Mouse (Mus musculus): ENCODE measurements around the gene Olfr649. TPM values are rescaled to one million over a fixed set of nuclear protein-coding genes. Genes with fewer than 3 reads are reported as not detected.

Olfr649 gene
- total RNA-seq, 1 experiment = not detected

DNA sequence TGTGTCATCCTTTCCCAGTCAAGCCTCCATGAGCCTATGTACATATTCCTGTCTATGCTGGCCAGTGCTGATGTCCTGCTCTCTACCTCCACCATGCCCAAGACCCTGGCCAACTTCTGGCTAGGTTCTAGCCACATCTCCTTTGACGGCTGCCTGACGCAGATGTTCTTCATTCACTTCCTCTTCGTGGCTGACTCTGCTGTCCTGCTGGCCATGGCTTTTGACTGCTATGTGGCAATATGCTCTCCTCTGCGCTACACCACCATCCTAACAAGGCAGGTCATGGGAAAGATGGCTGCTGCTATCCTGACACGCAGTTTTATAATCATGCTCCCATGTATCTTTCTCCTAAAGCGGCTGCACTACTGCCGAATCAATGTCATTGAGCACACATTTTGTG is 10.4 kb upstream of the Olfr649 start:
- H3K9ac ChIP-seq (ENCODE audit: insufficient read depth, low read depth, low read length, poor library complexity, severe bottlenecking) = no peak overlapping the region
- in situ Hi-C loops (cut with MboI; ENCODE audit: low sequenced_read_pairs in 2 of 2, unreplicated experiment in 2 of 2) = loop anchor here in 1 of 2 experiments (25.0 kb wide), 1 partner anchor 1606 kb away; the partner anchor contains the start of gene Mrpl17

DNA sequence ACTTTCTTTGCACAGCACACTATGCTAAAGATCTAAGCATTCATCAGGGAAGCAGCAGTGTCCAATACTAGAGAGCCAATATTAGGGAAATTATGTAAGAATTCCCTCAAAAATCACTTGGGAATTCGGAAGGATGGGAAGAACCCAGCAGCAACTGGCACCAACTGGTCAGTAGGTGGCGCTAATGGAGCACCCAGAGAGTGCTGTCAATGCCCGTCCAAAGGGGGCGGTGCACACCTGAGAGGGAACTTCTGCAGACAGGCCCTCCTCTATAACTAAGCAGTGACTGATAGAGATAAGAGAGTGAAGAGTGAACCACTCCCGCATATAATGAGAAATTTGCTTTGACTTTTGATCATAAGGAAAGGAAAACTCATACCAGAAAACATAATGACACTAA is 4.0 kb upstream of the Olfr649 start:
- no peaks in the 10 kb centered on the region for H3K4me1 ChIP-seq (ENCODE audit: control insufficient read depth in 2 of 2, insufficient read depth in 2 of 2, low read length in 2 of 2, poor library complexity in 1 of 2)
- H3K9me3 ChIP-seq (ENCODE audit: control insufficient read depth, insufficient read depth, low read depth, low read length) = no peaks in the 10 kb centered on the region
- no peaks in the 10 kb centered on the region for H3K36me3 ChIP-seq (ENCODE audit: control insufficient read depth, insufficient read depth, low read length, poor library complexity, severe bottlenecking)
- no peak overlapping the region for H3K9ac ChIP-seq (ENCODE audit: insufficient read depth, low read depth, low read length, poor library complexity, severe bottlenecking)
- TF ChIP-seq ZC3H11A (IDR thresholded peaks at IDR 0.05; ENCODE audit: borderline replicate concordance, low read depth, low read length) = peak; percentile 85; the same call in 1 of the 2 replicates
- no peak for TF ChIP-seq ZNF384 (IDR thresholded peaks at IDR 0.05; ENCODE audit: low read depth, low read length)
- DNase-seq (ENCODE audit: low read depth, low spot score) = peak; percentile 76
- no peak overlapping the region for H3K4me3 ChIP-seq (ENCODE audit: insufficient read depth in 1 of 2, low read depth in 1 of 2, low read length in 2 of 2, poor library complexity in 1 of 2, severe bottlenecking in 1 of 2)
- H3K27ac ChIP-seq (ENCODE audit: insufficient read depth, low read depth, low read length, poor library complexity, severe bottlenecking) = no peak overlapping the region
- in situ Hi-C loops (cut with MboI; ENCODE audit: low sequenced_read_pairs in 2 of 2, unreplicated experiment in 2 of 2) = loop anchor here in 1 of 2 experiments (25.0 kb wide), 2 partner anchors 412 to 1612 kb away; partner anchors contain the start of genes Mrpl17, Olfr655, Olfr656 and Olfr657

More for the DNA sequence above, 10.4 kb upstream of the Olfr649 start:
- H3K4me3 ChIP-seq (ENCODE audit: insufficient read depth in 1 of 2, low read depth in 1 of 2, low read length in 2 of 2, poor library complexity in 1 of 2, severe bottlenecking in 1 of 2) = no peak overlapping the region
- H3K9me3 ChIP-seq (ENCODE audit: control insufficient read depth, insufficient read depth, low read depth, low read length) = no peaks in the 10 kb centered on the region
- TF ChIP-seq ZNF384 (IDR thresholded peaks at IDR 0.05; ENCODE audit: low read depth, low read length) = no peak
- TF ChIP-seq CHD2 (IDR thresholded peaks at IDR 0.05; ENCODE audit: low read depth, low read length) = no peak
- TF ChIP-seq MAFK (IDR thresholded peaks at IDR 0.05; ENCODE audit: insufficient read depth, low read depth, low read length) = no peak
- TF ChIP-seq HCFC1 (IDR thresholded peaks at IDR 0.05; ENCODE audit: borderline replicate concordance, insufficient read depth, low read length) = no peak
- no peak for TF ChIP-seq ZC3H11A (IDR thresholded peaks at IDR 0.05; ENCODE audit: borderline replicate concordance, low read depth, low read length)
- H3K4me1 ChIP-seq (ENCODE audit: control insufficient read depth in 2 of 2, insufficient read depth in 2 of 2, low read length in 2 of 2, poor library complexity in 1 of 2) = 0 out of 4 replicates have a peak, but pooled peaks cover 0 to 3% of the 10 kb centered on the region in 2 experiments
- no peak for DNase-seq (ENCODE audit: low read depth, low spot score)
- no peak overlapping the region for H3K27ac ChIP-seq (ENCODE audit: insufficient read depth, low read depth, low read length, poor library complexity, severe bottlenecking)
- H3K36me3 ChIP-seq (ENCODE audit: control insufficient read depth, insufficient read depth, low read length, poor library complexity, severe bottlenecking) = no peaks in the 10 kb centered on the region

DNA sequence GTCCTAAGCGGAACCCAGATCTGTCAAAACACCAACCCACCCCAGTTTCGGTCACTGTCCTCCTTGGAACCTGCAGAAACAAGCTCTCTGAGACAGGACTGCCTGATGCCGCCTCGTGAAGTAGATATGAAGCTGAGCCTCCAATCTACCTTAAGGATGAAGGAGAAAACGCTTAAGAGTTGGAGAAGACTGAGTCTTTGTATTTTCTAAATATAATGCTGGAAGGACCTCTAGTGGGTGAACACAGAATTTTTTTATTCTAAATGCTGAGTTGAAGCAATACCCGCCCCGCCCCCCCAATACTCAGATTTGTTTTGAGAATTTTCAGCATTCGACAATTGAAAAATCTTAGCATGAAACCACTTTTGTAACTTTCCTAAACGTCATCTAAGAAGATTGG is 4.5 kb downstream of the Olfr649 start:
- no peaks in the 10 kb centered on the region for H3K9me3 ChIP-seq (ENCODE audit: control insufficient read depth, insufficient read depth, low read depth, low read length)
- no peak overlapping the region for H3K9ac ChIP-seq (ENCODE audit: insufficient read depth, low read depth, low read length, poor library complexity, severe bottlenecking)
- no peaks in the 10 kb centered on the region for H3K36me3 ChIP-seq (ENCODE audit: control insufficient read depth, insufficient read depth, low read length, poor library complexity, severe bottlenecking)
- in situ Hi-C loops (cut with MboI; ENCODE audit: low sequenced_read_pairs in 2 of 2, unreplicated experiment in 2 of 2) = loop anchor here in 1 of 2 experiments (25.0 kb wide), 1 partner anchor 421 kb away; the partner anchor contains the start of genes Olfr655, Olfr656 and Olfr657
- no peaks in the 10 kb centered on the region for H3K4me1 ChIP-seq (ENCODE audit: control insufficient read depth in 2 of 2, insufficient read depth in 2 of 2, low read length in 2 of 2, poor library complexity in 1 of 2)
- no peak overlapping the region for H3K4me3 ChIP-seq (ENCODE audit: insufficient read depth in 1 of 2, low read depth in 1 of 2, low read length in 2 of 2, poor library complexity in 1 of 2, severe bottlenecking in 1 of 2)
- DNase-seq (ENCODE audit: low read depth, low spot score) = no peak
- H3K27ac ChIP-seq (ENCODE audit: insufficient read depth, low read depth, low read length, poor library complexity, severe bottlenecking) = no peak overlapping the region
- TF ChIP-seq HCFC1 (IDR thresholded peaks at IDR 0.05; ENCODE audit: borderline replicate concordance, insufficient read depth, low read length) (no peak), CHD2 (IDR thresholded peaks at IDR 0.05; ENCODE audit: low read depth, low read length) (no peak), ZC3H11A (IDR thresholded peaks at IDR 0.05; ENCODE audit: borderline replicate concordance, low read depth, low read length) (no peak), ZNF384 (IDR thresholded peaks at IDR 0.05; ENCODE audit: low read depth, low read length) (no peak), MAFK (IDR thresholded peaks at IDR 0.05; ENCODE audit: insufficient read depth, low read depth, low read length) (no peak)

DNA sequence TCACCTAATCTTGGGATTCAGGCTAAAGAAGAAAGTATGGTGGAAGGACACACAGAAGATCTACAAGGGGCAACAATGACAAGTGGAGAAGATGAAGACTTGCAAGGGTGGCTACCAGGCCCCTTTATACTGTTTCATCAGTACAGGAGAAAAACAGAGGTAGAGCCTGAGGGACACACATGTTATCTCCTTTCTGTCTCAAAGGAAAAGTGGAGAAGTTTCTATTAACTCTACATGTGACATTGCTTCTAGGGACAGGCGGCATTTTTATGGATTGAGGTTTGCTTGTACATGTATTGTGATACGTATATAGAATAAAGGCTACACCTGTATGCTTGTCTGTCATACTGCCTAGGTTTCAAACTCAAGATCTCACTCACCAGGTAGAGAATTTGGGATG is 12.5 kb downstream of the Olfr649 start, which contains the start of gene Olfr648:
Gene Olfr648 (minus strand): TSS at position 101 of the 400 bp plus-strand sequence.
- H3K36me3 ChIP-seq (ENCODE audit: control insufficient read depth, insufficient read depth, low read length, poor library complexity, severe bottlenecking) = no peaks in the 10 kb centered on the region
- no peaks in the 10 kb centered on the region for H3K4me1 ChIP-seq (ENCODE audit: control insufficient read depth in 2 of 2, insufficient read depth in 2 of 2, low read length in 2 of 2, poor library complexity in 1 of 2)
- no peak within 1 kb of the TSS for H3K4me3 ChIP-seq (ENCODE audit: insufficient read depth in 1 of 2, low read depth in 1 of 2, low read length in 2 of 2, poor library complexity in 1 of 2, severe bottlenecking in 1 of 2)
- H3K27ac ChIP-seq (ENCODE audit: insufficient read depth, low read depth, low read length, poor library complexity, severe bottlenecking) = no peak within 1 kb of the TSS
- H3K9me3 ChIP-seq (ENCODE audit: control insufficient read depth, insufficient read depth, low read depth, low read length) = no peaks in the 10 kb centered on the region
- no peak for DNase-seq (ENCODE audit: low read depth, low spot score)
- no peak within 1 kb of the TSS for H3K9ac ChIP-seq (ENCODE audit: insufficient read depth, low read depth, low read length, poor library complexity, severe bottlenecking)
- no peak for TF ChIP-seq ZC3H11A (IDR thresholded peaks at IDR 0.05; ENCODE audit: borderline replicate concordance, low read depth, low read length)
- no peak for TF ChIP-seq CHD2 (IDR thresholded peaks at IDR 0.05; ENCODE audit: low read depth, low read length)
- no peak for TF ChIP-seq MAFK (IDR thresholded peaks at IDR 0.05; ENCODE audit: insufficient read depth, low read depth, low read length)
- in situ Hi-C loops (cut with MboI; ENCODE audit: low sequenced_read_pairs in 2 of 2, unreplicated experiment in 2 of 2) = loop anchor here in 1 of 2 experiments (25.0 kb wide), 1 partner anchor 429 kb away; the partner anchor contains the start of genes Olfr655, Olfr656 and Olfr657

DNA sequence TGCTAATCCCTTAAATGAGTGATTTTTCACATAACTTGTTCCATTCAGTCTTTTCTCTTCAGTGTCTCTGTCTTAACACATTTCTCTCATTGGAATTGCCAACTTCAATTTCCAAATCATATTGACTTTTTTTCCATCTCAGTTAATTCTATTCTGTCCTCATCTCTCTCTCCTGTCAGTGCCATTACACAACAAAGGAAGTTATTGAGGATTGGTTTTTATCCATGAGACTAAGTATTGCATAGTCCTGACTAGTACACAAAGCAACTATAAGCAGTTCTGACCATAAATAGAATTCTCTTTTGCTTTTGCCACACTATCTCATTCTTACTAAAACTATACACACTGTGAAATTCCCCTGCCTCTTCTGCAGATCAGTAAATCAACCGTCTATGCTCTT is 16.7 kb downstream of the Olfr649 start:
- no peak overlapping the region for H3K4me3 ChIP-seq (ENCODE audit: insufficient read depth in 1 of 2, low read depth in 1 of 2, low read length in 2 of 2, poor library complexity in 1 of 2, severe bottlenecking in 1 of 2)
- H3K9ac ChIP-seq (ENCODE audit: insufficient read depth, low read depth, low read length, poor library complexity, severe bottlenecking) = no peak overlapping the region
- no peaks in the 10 kb centered on the region for H3K36me3 ChIP-seq (ENCODE audit: control insufficient read depth, insufficient read depth, low read length, poor library complexity, severe bottlenecking)
- H3K4me1 ChIP-seq (ENCODE audit: control insufficient read depth in 2 of 2, insufficient read depth in 2 of 2, low read length in 2 of 2, poor library complexity in 1 of 2) = no peaks in the 10 kb centered on the region
- TF ChIP-seq MAFK (IDR thresholded peaks at IDR 0.05; ENCODE audit: insufficient read depth, low read depth, low read length) (no peak), CHD2 (IDR thresholded peaks at IDR 0.05; ENCODE audit: low read depth, low read length) (no peak), ZNF384 (IDR thresholded peaks at IDR 0.05; ENCODE audit: low read depth, low read length) (no peak), HCFC1 (IDR thresholded peaks at IDR 0.05; ENCODE audit: borderline replicate concordance, insufficient read depth, low read length) (no peak), ZC3H11A (IDR thresholded peaks at IDR 0.05; ENCODE audit: borderline replicate concordance, low read depth, low read length) (no peak)
- DNase-seq (ENCODE audit: low read depth, low spot score) = no peak
- H3K9me3 ChIP-seq (ENCODE audit: control insufficient read depth, insufficient read depth, low read depth, low read length) = no peaks in the 10 kb centered on the region
- in situ Hi-C loops (cut with MboI; ENCODE audit: low sequenced_read_pairs in 2 of 2, unreplicated experiment in 2 of 2) = loop anchor here in 1 of 2 experiments (25.0 kb wide), 1 partner anchor 433 kb away; the partner anchor contains the start of genes Olfr655, Olfr656 and Olfr657
- no peak overlapping the region for H3K27ac ChIP-seq (ENCODE audit: insufficient read depth, low read depth, low read length, poor library complexity, severe bottlenecking)

Data from ES-E14 (cell line).